Comparison of ENCODE assay signal across 8 mouse cellular contexts in the genomic region with DNA sequence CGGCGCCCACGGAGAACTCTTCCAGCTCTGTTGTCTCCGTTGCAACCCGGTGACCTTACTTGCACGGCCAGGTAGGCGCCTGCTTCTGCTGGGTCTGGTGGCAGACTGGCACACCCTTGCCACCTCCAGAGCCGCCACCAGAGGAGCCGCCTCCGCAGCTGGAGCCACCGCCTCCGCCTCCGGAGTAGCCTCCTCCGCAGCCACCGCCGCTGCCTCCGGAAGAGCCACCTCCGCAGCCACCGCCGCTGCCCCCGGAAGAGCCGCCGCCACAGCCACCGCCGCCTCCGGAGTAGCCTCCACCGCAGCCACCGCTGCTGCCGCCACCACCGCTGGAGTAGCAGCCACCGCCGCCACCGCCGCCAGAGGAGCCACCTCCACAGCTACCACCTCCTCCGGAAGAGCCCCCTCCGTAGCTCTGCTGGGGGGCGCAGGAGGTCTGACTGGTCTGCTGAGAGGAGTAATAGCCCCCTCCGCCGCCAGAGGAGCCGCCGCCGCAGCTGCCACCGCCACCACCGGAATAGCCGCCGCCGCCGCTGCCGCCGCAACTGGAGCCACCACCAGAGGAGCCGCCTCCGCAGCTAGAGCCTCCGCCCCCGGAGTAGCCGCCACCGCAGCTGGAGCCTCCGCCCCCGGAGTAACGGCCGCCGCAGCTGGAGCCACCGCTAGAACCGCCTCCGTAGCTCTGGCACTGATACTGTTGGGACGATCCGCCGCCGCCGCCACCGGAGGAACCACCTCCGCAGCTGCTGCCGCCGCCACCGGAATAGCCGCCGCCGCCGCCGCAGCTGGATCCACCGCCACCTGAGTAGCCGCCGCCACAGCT. TPM values are rescaled to one million over a fixed set of nuclear protein-coding genes. Genes with fewer than 3 reads are reported as not detected.
DNase-seq lines count a peak whose midpoint lies in the region; ATAC-seq and TF ChIP-seq lines count a peak whose summit lies in the region.

No protein-coding gene starts in this region.

- intact Hi-C loops in left cerebral cortex, adult 2 months (cut with DNase I), result no loop called here

- H3K27me3 ChIP-seq in Patski, result peaks cover 71% of the 10 kb centered on the region
- 0 out of 2 replicates have a peak, but pooled peaks cover 2% of the 10 kb centered on the region for H3K27me3 ChIP-seq in hindbrain, embryonic 16.5 days (replicated peaks; ENCODE audit: control insufficient read depth, insufficient read depth, low read length)
- peaks cover 25% of the 10 kb centered on the region for H3K27me3 ChIP-seq in small intestine, adult 2 months (ENCODE audit: control insufficient read depth, insufficient read depth, low read length)

- peak; percentile 26 for TF ChIP-seq CTCF in Patski (IDR thresholded peaks at IDR 0.05)
- TF ChIP-seq CTCF in left cerebral cortex, adult 2 months (IDR thresholded peaks at IDR 0.05), result peak; percentile 12
- TF ChIP-seq CTCF in small intestine, adult 2 months (IDR thresholded peaks at IDR 0.05; ENCODE audit: extremely low read depth, insufficient read length, insufficient replicate concordance, low read depth, low read length), result no peak

- POLR2A ChIA-PET in Patski (lab: Charles Lee), result no interaction called here

- DNase-seq in Patski (ENCODE audit: low read depth, low spot score), result no peak
- DNase-seq in cerebellum, postnatal 25 days, result peak; percentile 15 to 18
- peak; percentile 14 to 26 for DNase-seq in gastrocnemius, adult 8-10 months (ENCODE audit: low spot score in 2 of 2)
- peak; percentile 46 to 70 for DNase-seq in left cerebral cortex, adult 2 months (ENCODE audit: extremely low spot score in 1 of 2, low spot score in 2 of 2)
- peak; percentile 60 for DNase-seq in lung, postnatal 36 days
- no peak for DNase-seq in natural killer cell, adult 2 months (ENCODE audit: low spot score in 2 of 2)

- ATAC-seq in Patski, result peak; percentile 77
- ATAC-seq in hindbrain, embryonic 16.5 days, result peak; percentile 91

- in situ Hi-C loops in Patski (cut with MboI; ENCODE audit: low pct_unique_long_range_greater_than_20kb), result no loop called here

- peak overlapping the region; percentile 67 for H3K4me2 ChIP-seq in hindbrain, embryonic 16.5 days (ENCODE audit: low read length)

- peak overlapping the region; percentile 87 for H3K9ac ChIP-seq in hindbrain, embryonic 16.5 days (ENCODE audit: low read depth, low read length)

- CTCF ChIA-PET in Patski (lab: Charles Lee), result interaction anchor here (1.5 kb wide), 1 partner anchor 37 kb away, joined by 4 read pairs; no protein-coding TSS in a partner anchor

- H3K27ac ChIP-seq in hindbrain, embryonic 16.5 days (ENCODE audit: low read depth, low read length), result peak overlapping the region; percentile 96
- H3K27ac ChIP-seq in left cerebral cortex, adult 2 months, result peak overlapping the region; percentile 90
- H3K27ac ChIP-seq in small intestine, adult 2 months (ENCODE audit: insufficient read depth, low read depth, low read length), result no peak overlapping the region

- H3K9me3 ChIP-seq in hindbrain, embryonic 16.5 days (ENCODE audit: control insufficient read depth, low read length), result no peaks in the 10 kb centered on the region

- H3K36me3 ChIP-seq in hindbrain, embryonic 16.5 days (ENCODE audit: control insufficient read depth, insufficient read depth, low read length), result no peaks in the 10 kb centered on the region
- no peaks in the 10 kb centered on the region for H3K36me3 ChIP-seq in small intestine, adult 2 months (ENCODE audit: control insufficient read depth, insufficient read depth, low read length)

- H3K4me1 ChIP-seq in hindbrain, embryonic 16.5 days (ENCODE audit: control insufficient read depth, insufficient read depth, low read depth, low read length), result peaks cover 5% of the 10 kb centered on the region
- H3K4me1 ChIP-seq in small intestine, adult 2 months (ENCODE audit: control insufficient read depth, insufficient read depth, insufficient read length, low read length), result no peaks in the 10 kb centered on the region

- H3K4me3 ChIP-seq in hindbrain, embryonic 16.5 days (ENCODE audit: low read length), result peak overlapping the region; percentile 64
- peak overlapping the region; percentile 59 for H3K4me3 ChIP-seq in left cerebral cortex, adult 2 months
- H3K4me3 ChIP-seq in small intestine, adult 2 months (ENCODE audit: low read depth, low read length), result peak overlapping the region; percentile 74

- WGBS in hindbrain, embryonic 16.5 days, result 1% methylated on average over 62 of the region's 82 CpGs
- WGBS in small intestine, adult 2 months, result under 1% methylated on average over 73 of the region's 82 CpGs

- no peak for TF ChIP-seq POLR2A in small intestine, adult 2 months (IDR thresholded peaks at IDR 0.05; ENCODE audit: low read depth, low read length)

RNA-seq across cellular contexts. Expression of gene Lor, which starts 2.3 kb away (rescaled TPM):
- polyA plus RNA-seq in Patski (2021), result not detected
- not detected for total RNA-seq in gastrocnemius, adult 8-10 months (2022)
- 6.7 and 7.9 TPM in 2 replicates for polyA plus RNA-seq in hindbrain, embryonic 16.5 days (2015; fragmentation: Nextera tagmentation; extraction: Ambion mirVana)
- 1 to 10 TPM; 1.2 to 2.3 TPM for total RNA-seq in left cerebral cortex, adult 2 months (2021)
- polyA plus RNA-seq in small intestine, adult 2 months (2012; rRNA removed), result 0.11 and 0.63 TPM in 2 replicates

RNA-seq across cellular contexts. Expression of gene Prr9, which starts 43.1 kb away (rescaled TPM):
- not detected for polyA plus RNA-seq in Patski (2021)
- not detected for total RNA-seq in gastrocnemius, adult 8-10 months (2022)
- polyA plus RNA-seq in hindbrain, embryonic 16.5 days (2015; fragmentation: Nextera tagmentation; extraction: Ambion mirVana), result not detected in 2 replicates
- total RNA-seq in left cerebral cortex, adult 2 months (2021), result not detected
- 0.10 TPM in 1 of 2 replicates, not detected in the other for polyA plus RNA-seq in small intestine, adult 2 months (2012; rRNA removed)

Comparison
In these comparisons a context has a peak if more than half of its experiments do, and no peak if none do; other contexts are left out.
1. DNase-seq: peak in cerebellum, postnatal 25 days (2 of 2), gastrocnemius, adult 8-10 months (2 of 2), left cerebral cortex, adult 2 months (2 of 2) and lung, postnatal 36 days (single experiment); none in Patski (single experiment) and natural killer cell, adult 2 months (0 of 2).
2. Peak in every context shown above with its lines, with median percentiles within 50 percentile points of each other: H3K4me3 ChIP-seq.